Mouse (Mus musculus) heart, adult 2 months (tissue): ENCODE results near the gene Apom.

ENCODE experiments used
- CTCF ChIP-seq: fragments of 200-600 bp; IDR thresholded peaks from 2 replicates; pipeline ENCODE4 v1.8.1; 2022; ENCODE audit warnings: antibody characterized with exemption, mild to moderate bottlenecking, moderate library complexity
- EP300 ChIP-seq: fragments of 200-500 bp; IDR thresholded peaks from 2 replicates; pipeline ENCODE4 v1.6.1; 2011; ENCODE audit warnings: low read depth, low read length, control low read depth; ENCODE audit not compliant: insufficient read depth
- POLR2A ChIP-seq: fragments of 200-500 bp; IDR thresholded peaks from 2 replicates; pipeline ENCODE4 v1.6.1; 2011; ENCODE audit warnings: mild to moderate bottlenecking, low read depth, low read length, control low read depth; ENCODE audit not compliant: insufficient read depth

DNA sequence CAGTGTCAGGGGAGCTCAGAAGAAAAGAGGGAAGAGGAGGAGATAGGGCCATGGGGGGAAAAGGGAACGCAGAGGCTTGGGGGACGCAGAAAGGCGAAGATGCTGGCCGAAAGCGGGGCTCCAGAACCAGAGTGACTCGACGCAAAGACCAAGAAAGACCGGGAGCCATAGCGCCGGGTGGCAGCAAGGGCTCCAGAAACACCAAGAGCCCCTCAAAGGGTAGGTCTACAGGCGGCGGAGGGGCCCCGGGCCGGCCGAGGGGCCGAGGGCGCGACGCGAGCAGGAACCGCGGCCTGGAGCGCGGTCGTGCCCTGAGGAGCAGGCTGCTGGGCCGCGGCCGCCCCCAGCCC, 32.3 kb upstream of the Apom start:
- no peak for TF ChIP-seq POLR2A
- TF ChIP-seq CTCF: no peak
- TF ChIP-seq EP300: no peak
